Mouse (Mus musculus) left cerebral cortex, postnatal 25 days (tissue): ENCODE data around the gene 9930104L06Rik. TPM values are rescaled to one million over a fixed set of nuclear protein-coding genes. Genes with fewer than 3 reads are reported as not detected.

Source experiments
- DNase-seq, 2 experiments: peaks; one replicate each; pipeline ENCODE4 v3.0.0; 2022; ENCODE audit warnings: low spot score in 2 of 2, mixed read lengths in 1 of 2
- intact Hi-C: fragments of 180-260 bp; cut with DNase I; formaldehyde crosslinking; loops from one replicate; pipeline ENCODE4 v1.15.1; 2025
- total RNA-seq, 2 experiments: library from RNA; stranded (reverse); gene quantifications; 2 replicates each; pipeline ENCODE4 v1.2.3; 2021

Gene 9930104L06Rik
- total RNA-seq, 2 experiments from 2014 or later, result 17.9 TPM

DNA sequence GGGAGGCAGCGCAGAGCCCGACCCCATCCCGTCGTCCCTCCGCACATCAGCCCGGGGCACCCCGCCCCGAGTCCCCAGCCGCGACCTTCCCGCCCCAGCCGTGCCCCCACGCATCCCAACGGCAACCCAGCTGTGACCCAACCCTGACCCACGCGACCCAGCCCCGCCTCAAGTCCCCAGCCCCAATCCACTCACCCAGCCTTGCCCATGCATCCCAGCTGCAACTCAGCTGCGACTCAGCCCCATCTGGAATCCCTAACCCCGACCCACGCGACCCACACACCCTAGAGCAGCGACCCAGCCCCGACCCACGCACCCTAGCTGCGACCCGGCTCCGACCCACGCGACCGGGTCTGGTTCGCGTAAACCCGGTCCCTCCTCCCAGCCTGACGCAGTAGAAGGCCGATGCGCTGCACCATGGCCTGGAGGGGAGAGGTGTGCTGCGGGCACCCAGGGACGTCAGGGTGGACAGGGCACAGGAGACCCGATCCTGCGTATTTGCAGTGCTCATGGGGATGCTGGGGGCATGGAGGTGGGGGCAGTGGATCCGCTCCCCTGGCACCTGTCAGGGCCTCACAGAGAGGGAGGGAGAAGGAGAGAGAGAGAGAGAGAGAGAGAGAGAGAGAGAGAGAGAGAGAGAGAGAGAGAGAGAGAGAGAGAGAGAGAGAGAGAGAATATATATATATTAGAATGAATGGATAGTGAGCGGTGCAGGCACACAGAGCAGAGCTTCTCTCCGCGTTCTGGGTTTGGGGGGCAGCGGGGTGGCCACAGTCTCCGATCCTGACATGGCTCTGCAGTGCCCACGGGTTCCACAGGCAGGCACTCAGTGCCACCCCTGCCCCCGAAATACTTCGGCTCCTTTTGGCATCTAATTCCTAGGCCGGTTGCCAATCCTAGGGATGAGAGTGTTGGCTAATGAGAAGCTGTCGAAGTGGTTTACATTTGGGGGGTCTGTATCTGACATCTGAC, 50.2 kb downstream of the 9930104L06Rik start:
- intact Hi-C loops, result no loop called here
- DNase-seq, result no peak

DNA sequence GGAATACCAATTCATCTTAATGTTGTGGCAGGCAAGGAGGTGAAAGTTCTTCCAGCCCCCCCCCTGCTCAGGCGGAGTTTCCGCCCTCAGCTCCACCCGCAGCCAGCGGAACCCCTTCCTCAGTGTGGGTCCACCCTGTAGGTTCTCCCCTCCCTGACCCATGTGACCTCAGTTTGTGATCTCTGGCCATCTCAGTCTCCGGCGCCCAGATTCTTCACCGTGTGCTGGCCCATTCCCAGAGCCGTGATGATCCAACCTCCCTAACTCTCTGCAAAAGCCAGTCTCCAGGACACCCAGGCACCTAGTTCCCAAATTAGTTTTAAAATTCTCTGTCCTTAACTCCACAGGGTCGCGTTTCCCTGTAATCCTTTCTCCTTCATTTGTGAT, 50.9 kb downstream of the 9930104L06Rik start:
- intact Hi-C loops, result no loop called here
- no peak for DNase-seq

DNA sequence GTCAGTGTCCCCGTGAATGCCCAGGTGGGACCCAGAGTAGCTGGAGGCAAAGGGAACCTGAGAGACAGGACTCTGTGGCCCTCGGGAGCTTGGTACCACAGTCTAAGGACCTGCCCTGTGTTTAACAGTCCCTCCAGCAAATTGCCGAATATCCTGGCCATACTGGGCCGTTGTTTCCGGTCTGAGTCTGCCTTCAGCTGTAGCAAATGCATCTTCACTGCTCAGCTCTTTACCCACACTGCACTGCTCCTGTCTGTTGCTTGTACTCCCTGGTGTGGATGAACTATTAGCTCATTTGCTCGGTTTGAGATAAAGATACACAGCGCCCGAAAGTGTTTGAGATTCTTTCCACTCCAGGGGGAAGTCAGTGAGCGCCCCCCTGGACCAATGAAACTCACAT, 51.5 kb downstream of the 9930104L06Rik start:
- intact Hi-C loops, result no loop called here
- DNase-seq, result no peak

DNA sequence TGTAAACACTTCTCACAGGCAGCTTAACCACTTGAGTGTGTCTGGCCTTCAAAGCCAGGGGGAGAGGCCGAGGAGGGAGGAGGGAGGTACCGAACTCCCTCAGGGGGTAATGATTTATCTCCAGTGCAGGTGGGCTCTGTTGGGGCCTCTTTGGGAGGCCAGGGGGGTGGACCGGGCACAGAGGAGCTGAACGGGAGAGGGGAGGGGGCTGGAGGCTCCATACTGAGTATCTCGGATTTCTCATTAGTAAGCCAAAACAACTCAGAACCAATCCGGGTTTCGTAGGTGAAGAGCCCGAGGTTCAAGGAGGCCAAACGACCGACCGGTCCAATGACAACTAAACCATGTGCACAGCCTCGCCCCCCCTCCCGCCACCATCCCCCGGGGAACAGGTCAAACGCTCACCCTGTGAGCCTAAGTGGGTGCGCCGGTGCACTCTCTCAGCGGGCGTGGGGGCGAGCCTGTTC, 53.0 kb downstream of the 9930104L06Rik start:
- DNase-seq, result no peak
- intact Hi-C loops, result no loop called here

DNA sequence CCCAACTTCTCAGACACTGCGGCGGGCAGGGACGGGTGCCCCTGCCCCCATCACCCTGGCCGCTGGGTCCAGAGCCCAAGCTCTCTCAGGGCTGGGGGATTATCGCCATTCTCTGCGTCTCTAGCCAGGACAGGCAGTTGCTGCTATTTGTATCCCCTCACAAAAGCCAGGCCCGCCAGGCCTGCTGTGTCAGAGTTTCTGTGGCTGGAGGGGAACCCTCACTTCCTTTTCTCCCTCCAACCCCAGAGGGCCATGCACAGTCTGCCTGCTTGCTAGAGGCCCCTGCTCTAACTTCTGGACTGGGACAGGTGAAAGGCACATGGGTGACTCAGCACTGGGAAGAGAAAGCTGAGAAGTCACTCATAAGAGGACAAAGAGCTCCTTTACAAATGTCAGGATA, 53.5 kb downstream of the 9930104L06Rik start:
- DNase-seq, result no peak
- intact Hi-C loops, result no loop called here

Other genes starting within 250 kb of the 9930104L06Rik start
- 10 to 100 TPM; 13.8 to 17.9 TPM for gene Utp11, start 243.4 kb upstream of the 9930104L06Rik start, total RNA-seq
- gene Fhl3, start 236.3 kb upstream of the 9930104L06Rik start, total RNA-seq, result 1 to 10 TPM; 1.5 to 1.8 TPM
- 10 to 100 TPM; 31.6 to 33.7 TPM for gene Sf3a3, start 222.3 kb upstream of the 9930104L06Rik start, total RNA-seq
- gene Inpp5b, start 195.2 kb upstream of the 9930104L06Rik start, total RNA-seq, result 10 to 100 TPM; 35.3 to 36.4 TPM
- 10 to 100 TPM; 25.2 to 29.7 TPM for gene Mtf1, start 134.9 kb upstream of the 9930104L06Rik start, total RNA-seq
- gene Yrdc, start 86.4 kb upstream of the 9930104L06Rik start, total RNA-seq, result 10 to 100 TPM; 30.6 to 34.9 TPM
- gene 1110065P20Rik, start 85.9 kb upstream of the 9930104L06Rik start, total RNA-seq, result 10 to 100 TPM; 73.5 to 74.0 TPM
- gene Maneal, start 74.9 kb upstream of the 9930104L06Rik start, total RNA-seq, result 10 to 100 TPM; 49.2 to 51.7 TPM
- gene Epha10, start 56.1 kb upstream of the 9930104L06Rik start, total RNA-seq, result 10 to 100 TPM; 46.6 to 49.7 TPM
- gene Cdca8, start 2.3 kb downstream of the 9930104L06Rik start, total RNA-seq, result 1 to 10 TPM; 1.2 to 1.6 TPM
- 10 to 100 TPM; 12.7 to 13.2 TPM for gene Rspo1, start 49.4 kb downstream of the 9930104L06Rik start, total RNA-seq
- gene Gnl2, start 79.5 kb downstream of the 9930104L06Rik start, total RNA-seq, result 10 to 100 TPM; 55.4 to 62.6 TPM
- under 1 TPM; 0.28 to 0.50 TPM for gene Dnali1, start 128.7 kb downstream of the 9930104L06Rik start, total RNA-seq
- 10 to 100 TPM; 13.8 to 14.1 TPM for gene Snip1, start 129.6 kb downstream of the 9930104L06Rik start, total RNA-seq
- 100 to 1,000 TPM; 121 to 124 TPM for gene Meaf6, start 148.1 kb downstream of the 9930104L06Rik start, total RNA-seq
- gene Zc3h12a, start 190.8 kb downstream of the 9930104L06Rik start, total RNA-seq, result 1 to 10 TPM; 1.1 to 1.2 TPM